Mouse (Mus musculus): ENCODE data around the gene Abl2. TPM values are rescaled to one million over a fixed set of nuclear protein-coding genes. Genes with fewer than 3 reads are reported as not detected.
A peak's percentile ranks its signal among the peaks of the same experiment; 100 is the strongest.

Abl2 gene
- polyA plus RNA-seq, 1 experiment = 16.4 TPM

- no peaks in the 10 kb centered on the region for H3K27me3 ChIP-seq (ENCODE audit: control insufficient read depth, insufficient read depth, low read length)
- no peak overlapping the region for H3K27ac ChIP-seq (ENCODE audit: insufficient read depth, low read length)
- no peak overlapping the region for H3K4me3 ChIP-seq (replicated peaks; ENCODE audit: insufficient read depth, low read depth, low read length)
- DNase-seq = no peak
- WGBS = 84% methylated on average over 1 of the region's 1 CpGs
- no peaks in the 10 kb centered on the region for H3K4me1 ChIP-seq (ENCODE audit: control insufficient read depth, insufficient read depth, low read length)
- TF ChIP-seq CTCF (IDR thresholded peaks at IDR 0.05; ENCODE audit: borderline replicate concordance, insufficient read depth, low read depth, low read length) (no peak), POLR2A (IDR thresholded peaks at IDR 0.05; ENCODE audit: borderline replicate concordance, insufficient read depth, low read length) (no peak)
These were observed 65.6 kb downstream of the Abl2 start for GRCm38 (mm10) chr1:156624231-156624630.

- Histone ChIP-seq H3K4me3 (replicated peaks; ENCODE audit: insufficient read depth, low read depth, low read length) (no peak overlapping the region), H3K27me3 (ENCODE audit: control insufficient read depth, insufficient read depth, low read length) (no peaks in the 10 kb centered on the region), H3K27ac (ENCODE audit: insufficient read depth, low read length) (no peak overlapping the region), H3K4me1 (ENCODE audit: control insufficient read depth, insufficient read depth, low read length) (no peaks in the 10 kb centered on the region; the same call in 1 of the 2 replicates)
- DNase-seq = no peak
- 87% methylated on average over 4 of the region's 4 CpGs for WGBS
- no peak for TF ChIP-seq CTCF (IDR thresholded peaks at IDR 0.05; ENCODE audit: borderline replicate concordance, insufficient read depth, low read depth, low read length)
- no peak for TF ChIP-seq POLR2A (IDR thresholded peaks at IDR 0.05; ENCODE audit: borderline replicate concordance, insufficient read depth, low read length)
These were observed 68.1 kb downstream of the Abl2 start for GRCm38 (mm10) chr1:156626729-156627128.

GRCm38 (mm10) chr1:156629984-156630383 lies 71.4 kb downstream of the Abl2 start:
- no peak for DNase-seq
- Histone ChIP-seq H3K27me3 (ENCODE audit: control insufficient read depth, insufficient read depth, low read length) (no peaks in the 10 kb centered on the region), H3K27ac (ENCODE audit: insufficient read depth, low read length) (no peak overlapping the region), H3K4me1 (ENCODE audit: control insufficient read depth, insufficient read depth, low read length) (no peaks in the 10 kb centered on the region; the same call in 1 of the 2 replicates), H3K4me3 (replicated peaks; ENCODE audit: insufficient read depth, low read depth, low read length) (no peak overlapping the region)
- TF ChIP-seq CTCF (IDR thresholded peaks at IDR 0.05; ENCODE audit: borderline replicate concordance, insufficient read depth, low read depth, low read length) (no peak), POLR2A (IDR thresholded peaks at IDR 0.05; ENCODE audit: borderline replicate concordance, insufficient read depth, low read length) (no peak)
- 87% methylated on average over 8 of the region's 8 CpGs for WGBS

GRCm38 (mm10) chr1:156630965-156631364 lies 72.4 kb downstream of the Abl2 start:
- no peaks in the 10 kb centered on the region; the same call in 1 of the 2 replicates for H3K4me1 ChIP-seq (ENCODE audit: control insufficient read depth, insufficient read depth, low read length)
- H3K27me3 ChIP-seq (ENCODE audit: control insufficient read depth, insufficient read depth, low read length) = no peaks in the 10 kb centered on the region
- TF ChIP-seq POLR2A (IDR thresholded peaks at IDR 0.05; ENCODE audit: borderline replicate concordance, insufficient read depth, low read length) = no peak
- peak; percentile 28; the same call in 1 of the 2 replicates for TF ChIP-seq CTCF (IDR thresholded peaks at IDR 0.05; ENCODE audit: borderline replicate concordance, insufficient read depth, low read depth, low read length)
- DNase-seq = no peak
- no peak overlapping the region for H3K27ac ChIP-seq (ENCODE audit: insufficient read depth, low read length)
- no peak overlapping the region for H3K4me3 ChIP-seq (replicated peaks; ENCODE audit: insufficient read depth, low read depth, low read length)

GRCm38 (mm10) chr1:156633095-156633494 lies 74.5 kb downstream of the Abl2 start:
- WGBS = 70% methylated on average over 10 of the region's 10 CpGs
- H3K27me3 ChIP-seq (ENCODE audit: control insufficient read depth, insufficient read depth, low read length) = no peaks in the 10 kb centered on the region
- no peak overlapping the region for H3K4me3 ChIP-seq (replicated peaks; ENCODE audit: insufficient read depth, low read depth, low read length)
- no peaks in the 10 kb centered on the region; the same call in 1 of the 2 replicates for H3K4me1 ChIP-seq (ENCODE audit: control insufficient read depth, insufficient read depth, low read length)
- DNase-seq = peak; percentile 54 to 67
- no peak overlapping the region for H3K27ac ChIP-seq (ENCODE audit: insufficient read depth, low read length)
- no peak for TF ChIP-seq POLR2A (IDR thresholded peaks at IDR 0.05; ENCODE audit: borderline replicate concordance, insufficient read depth, low read length)
- peak; percentile 47; the same call in 1 of the 2 replicates for TF ChIP-seq CTCF (IDR thresholded peaks at IDR 0.05; ENCODE audit: borderline replicate concordance, insufficient read depth, low read depth, low read length)

GRCm38 (mm10) chr1:156635148-156635547 lies 76.6 kb downstream of the Abl2 start:
- no peak overlapping the region for H3K27ac ChIP-seq (ENCODE audit: insufficient read depth, low read length)
- no peak for DNase-seq
- WGBS = 65% methylated on average over 2 of the region's 2 CpGs
- no peaks in the 10 kb centered on the region for H3K27me3 ChIP-seq (ENCODE audit: control insufficient read depth, insufficient read depth, low read length)
- TF ChIP-seq POLR2A (IDR thresholded peaks at IDR 0.05; ENCODE audit: borderline replicate concordance, insufficient read depth, low read length) (no peak), CTCF (IDR thresholded peaks at IDR 0.05; ENCODE audit: borderline replicate concordance, insufficient read depth, low read depth, low read length) (no peak)
- no peak overlapping the region for H3K4me3 ChIP-seq (replicated peaks; ENCODE audit: insufficient read depth, low read depth, low read length)
- no peaks in the 10 kb centered on the region for H3K4me1 ChIP-seq (ENCODE audit: control insufficient read depth, insufficient read depth, low read length)

GRCm38 (mm10) chr1:156639455-156639854 lies 80.9 kb downstream of the Abl2 start:
- Histone ChIP-seq H3K27ac (ENCODE audit: insufficient read depth, low read length) (no peak overlapping the region), H3K27me3 (ENCODE audit: control insufficient read depth, insufficient read depth, low read length) (no peaks in the 10 kb centered on the region), H3K4me3 (replicated peaks; ENCODE audit: insufficient read depth, low read depth, low read length) (no peak overlapping the region), H3K4me1 (ENCODE audit: control insufficient read depth, insufficient read depth, low read length) (peaks cover 7% of the 10 kb centered on the region)
- no peak for DNase-seq
- no peak for TF ChIP-seq POLR2A (IDR thresholded peaks at IDR 0.05; ENCODE audit: borderline replicate concordance, insufficient read depth, low read length)
- TF ChIP-seq CTCF (IDR thresholded peaks at IDR 0.05; ENCODE audit: borderline replicate concordance, insufficient read depth, low read depth, low read length) = no peak
- WGBS = 86% methylated on average over 5 of the region's 5 CpGs

- DNase-seq = peak in 1 of 2 experiments; percentile 61
- Histone ChIP-seq H3K4me1 (ENCODE audit: control insufficient read depth, insufficient read depth, low read length) (peaks cover 12% of the 10 kb centered on the region), H3K4me3 (replicated peaks; ENCODE audit: insufficient read depth, low read depth, low read length) (no peak overlapping the region), H3K27ac (ENCODE audit: insufficient read depth, low read length) (no peak overlapping the region), H3K27me3 (ENCODE audit: control insufficient read depth, insufficient read depth, low read length) (no peaks in the 10 kb centered on the region)
- 41% methylated on average over 4 of the region's 4 CpGs for WGBS
- TF ChIP-seq POLR2A (IDR thresholded peaks at IDR 0.05; ENCODE audit: borderline replicate concordance, insufficient read depth, low read length) (no peak), CTCF (IDR thresholded peaks at IDR 0.05; ENCODE audit: borderline replicate concordance, insufficient read depth, low read depth, low read length) (peak; percentile 45; the same call in 1 of the 2 replicates)
These were observed 82.0 kb downstream of the Abl2 start for GRCm38 (mm10) chr1:156640577-156640976.
